Mouse (Mus musculus) spleen, postnatal 4 days (tissue): ENCODE data around the gene Gdap2.

Experiments used
- DNase-seq, 2 experiments: peaks; one replicate each; pipeline ENCODE4 v3.0.0; 2022; ENCODE audit warnings: low spot score in 2 of 2

The Gdap2 gene

GRCm38 (mm10) chr3:100162315-100163105 is at the start of gene Gdap2, which contains the start of gene Wdr3:
Gene Gdap2, plus strand, starts transcription at chr3:100162381.
Gene Wdr3, minus strand, starts transcription at chr3:100162407.
- peak; percentile 90 to 95 for DNase-seq

GRCm38 (mm10) chr3:100118681-100119080 is 43.5 kb upstream of the Gdap2 start:
- no peak for DNase-seq

- DNase-seq, result no peak
Measured at GRCm38 (mm10) chr3:100121961-100122360, 40.2 kb upstream of the Gdap2 start.

GRCm38 (mm10) chr3:100122445-100122844 is 39.7 kb upstream of the Gdap2 start:
- DNase-seq, result no peak

GRCm38 (mm10) chr3:100160682-100161445 is 1.3 kb upstream of the Gdap2 start:
- DNase-seq, result no peak

- no peak for DNase-seq
Measured at GRCm38 (mm10) chr3:100161665-100162314, 391 bp upstream of the Gdap2 start.

GRCm38 (mm10) chr3:100163556-100163955 is 1.4 kb downstream of the Gdap2 start:
- DNase-seq, result no peak

GRCm38 (mm10) chr3:100164991-100165390 is 2.8 kb downstream of the Gdap2 start:
- no peak for DNase-seq

GRCm38 (mm10) chr3:100176031-100176430 is 13.8 kb downstream of the Gdap2 start:
- DNase-seq, result no peak

- DNase-seq, result no peak
Measured at GRCm38 (mm10) chr3:100180471-100180870, 18.3 kb downstream of the Gdap2 start.

- DNase-seq, result peak; percentile 37 to 69
Measured at GRCm38 (mm10) chr3:100189444-100189843, 27.3 kb downstream of the Gdap2 start.

GRCm38 (mm10) chr3:100189861-100190260 is 27.7 kb downstream of the Gdap2 start:
- DNase-seq, result no peak

- no peak for DNase-seq
Measured at GRCm38 (mm10) chr3:100194210-100194609, 32.0 kb downstream of the Gdap2 start.

- DNase-seq, result no peak
Measured at GRCm38 (mm10) chr3:100201554-100201953, 39.4 kb downstream of the Gdap2 start.

GRCm38 (mm10) chr3:100206973-100207372 is 44.8 kb downstream of the Gdap2 start:
- DNase-seq, result no peak

GRCm38 (mm10) chr3:100215469-100215868 is 53.3 kb downstream of the Gdap2 start:
- DNase-seq, result no peak

- DNase-seq, result no peak
Measured at GRCm38 (mm10) chr3:100225326-100225959, 63.3 kb downstream of the Gdap2 start.

GRCm38 (mm10) chr3:100227509-100227908 is 65.3 kb downstream of the Gdap2 start:
- DNase-seq, result no peak

GRCm38 (mm10) chr3:100228981-100229380 is 66.8 kb downstream of the Gdap2 start:
- no peak for DNase-seq

GRCm38 (mm10) chr3:100236725-100237436 is 74.7 kb downstream of the Gdap2 start:
- DNase-seq, result no peak

GRCm38 (mm10) chr3:100242230-100242629 is 80.0 kb downstream of the Gdap2 start:
- DNase-seq, result no peak
